Mouse (Mus musculus): ENCODE results near the gene Gm10643.

The Gm10643 gene

GRCm38 (mm10) chr8:84042066-84042947 is 22.6 kb downstream of the Gm10643 start, which contains the start of gene Il27ra:
TSS of gene Il27ra (minus strand) at chr8:84042589.
- no peak for DNase-seq (ENCODE audit: low read depth, low spot score)

- peak; percentile 77 for DNase-seq (ENCODE audit: low read depth, low spot score)
Measured at GRCm38 (mm10) chr8:84039050-84039449, 25.9 kb downstream of the Gm10643 start.

- DNase-seq (ENCODE audit: low read depth, low spot score) = no peak
Measured at GRCm38 (mm10) chr8:84038015-84038414, 26.9 kb downstream of the Gm10643 start.

- no peak for DNase-seq (ENCODE audit: low read depth, low spot score)
Measured at GRCm38 (mm10) chr8:84032777-84033176, 32.2 kb downstream of the Gm10643 start.

- peak; percentile 23 for DNase-seq (ENCODE audit: low read depth, low spot score)
Measured at GRCm38 (mm10) chr8:84029272-84029671, 35.7 kb downstream of the Gm10643 start.

GRCm38 (mm10) chr8:84027449-84027848 is 37.5 kb downstream of the Gm10643 start:
- peak; percentile 44 for DNase-seq (ENCODE audit: low read depth, low spot score)

- no peak for DNase-seq (ENCODE audit: low read depth, low spot score)
Measured at GRCm38 (mm10) chr8:84025863-84026262, 39.1 kb downstream of the Gm10643 start.

- peak; percentile 59 for DNase-seq (ENCODE audit: low read depth, low spot score)
Measured at GRCm38 (mm10) chr8:84024171-84024570, 40.8 kb downstream of the Gm10643 start.

- no peak for DNase-seq (ENCODE audit: low read depth, low spot score)
Measured at GRCm38 (mm10) chr8:84023631-84024030, 41.3 kb downstream of the Gm10643 start.

- DNase-seq (ENCODE audit: low read depth, low spot score) = no peak
Measured at GRCm38 (mm10) chr8:84023085-84023484, 41.9 kb downstream of the Gm10643 start.

GRCm38 (mm10) chr8:84021569-84021968 is 43.4 kb downstream of the Gm10643 start:
- no peak for DNase-seq (ENCODE audit: low read depth, low spot score)

- DNase-seq (ENCODE audit: low read depth, low spot score) = no peak
Measured at GRCm38 (mm10) chr8:84021096-84021495, 43.8 kb downstream of the Gm10643 start, which contains the start of gene Palm3. TSS of gene Palm3 (plus strand) at chr8:84021471.

GRCm38 (mm10) chr8:84019738-84020137 is 45.2 kb downstream of the Gm10643 start:
- no peak for DNase-seq (ENCODE audit: low read depth, low spot score)

- DNase-seq (ENCODE audit: low read depth, low spot score) = no peak
Measured at GRCm38 (mm10) chr8:84015833-84016232, 49.1 kb downstream of the Gm10643 start.
